Mouse (Mus musculus): ENCODE measurements around the gene Nckap5.

- TF ChIP-seq CTCF (IDR thresholded peaks at IDR 0.05; ENCODE audit: low read depth, low read length), result no peak
- TF ChIP-seq POLR2A (IDR thresholded peaks at IDR 0.05; ENCODE audit: extremely low read depth, insufficient read depth, low read length), result no peak
Measured at GRCm38 (mm10) chr1:126569611-126570238, 260.9 kb downstream of the Nckap5 start.

Measured in liver, adult 2 months (tissue).